Mouse (Mus musculus) embryo, embryonic 11.5 days (tissue): ENCODE measurements around the gene Plbd1.

Source experiments
- DNase-seq: peaks from one replicate; pipeline ENCODE4 v3.0.0-alpha.2; 2012; ENCODE audit warnings: low read depth, low spot score

Gene Plbd1

GRCm38 (mm10) chr6:136661706-136662016, at the start of gene Plbd1:
Plbd1 (minus strand) TSS chr6:136661928.
- DNase-seq = no peak

- no peak for DNase-seq
Measured at GRCm38 (mm10) chr6:136710408-136710807, 48.7 kb upstream of the Plbd1 start.

GRCm38 (mm10) chr6:136708597-136708996, 46.9 kb upstream of the Plbd1 start:
- DNase-seq = no peak

- no peak for DNase-seq
Measured at GRCm38 (mm10) chr6:136701878-136702277, 40.1 kb upstream of the Plbd1 start.

GRCm38 (mm10) chr6:136701185-136701584, 39.5 kb upstream of the Plbd1 start:
- DNase-seq = no peak

GRCm38 (mm10) chr6:136691314-136691713, 29.6 kb upstream of the Plbd1 start:
- no peak for DNase-seq

- no peak for DNase-seq
Measured at GRCm38 (mm10) chr6:136690527-136690926, 28.8 kb upstream of the Plbd1 start.

- DNase-seq = no peak
Measured at GRCm38 (mm10) chr6:136689790-136690413, 28.2 kb upstream of the Plbd1 start.

- no peak for DNase-seq
Measured at GRCm38 (mm10) chr6:136685433-136685832, 23.7 kb upstream of the Plbd1 start.

- DNase-seq = no peak
Measured at GRCm38 (mm10) chr6:136683410-136684334, 21.9 kb upstream of the Plbd1 start.

- DNase-seq = no peak
Measured at GRCm38 (mm10) chr6:136679381-136679780, 17.7 kb upstream of the Plbd1 start.

GRCm38 (mm10) chr6:136674935-136675334, 13.2 kb upstream of the Plbd1 start:
- no peak for DNase-seq

- no peak for DNase-seq
Measured at GRCm38 (mm10) chr6:136672467-136672866, 10.7 kb upstream of the Plbd1 start.

GRCm38 (mm10) chr6:136669274-136669673, 7.5 kb upstream of the Plbd1 start:
- no peak for DNase-seq

GRCm38 (mm10) chr6:136668266-136668986, 6.7 kb upstream of the Plbd1 start:
- DNase-seq = no peak

- DNase-seq = no peak
Measured at GRCm38 (mm10) chr6:136662063-136662462, 335 bp upstream of the Plbd1 start.

- no peak for DNase-seq
Measured at GRCm38 (mm10) chr6:136660831-136661705, 660 bp downstream of the Plbd1 start.

GRCm38 (mm10) chr6:136659226-136659625, 2.5 kb downstream of the Plbd1 start:
- no peak for DNase-seq

- no peak for DNase-seq
Measured at GRCm38 (mm10) chr6:136658303-136658702, 3.4 kb downstream of the Plbd1 start.

GRCm38 (mm10) chr6:136655786-136656185, 5.9 kb downstream of the Plbd1 start:
- DNase-seq = no peak

- no peak for DNase-seq
Measured at GRCm38 (mm10) chr6:136654470-136654869, 7.3 kb downstream of the Plbd1 start.
